In the genomic region with DNA sequence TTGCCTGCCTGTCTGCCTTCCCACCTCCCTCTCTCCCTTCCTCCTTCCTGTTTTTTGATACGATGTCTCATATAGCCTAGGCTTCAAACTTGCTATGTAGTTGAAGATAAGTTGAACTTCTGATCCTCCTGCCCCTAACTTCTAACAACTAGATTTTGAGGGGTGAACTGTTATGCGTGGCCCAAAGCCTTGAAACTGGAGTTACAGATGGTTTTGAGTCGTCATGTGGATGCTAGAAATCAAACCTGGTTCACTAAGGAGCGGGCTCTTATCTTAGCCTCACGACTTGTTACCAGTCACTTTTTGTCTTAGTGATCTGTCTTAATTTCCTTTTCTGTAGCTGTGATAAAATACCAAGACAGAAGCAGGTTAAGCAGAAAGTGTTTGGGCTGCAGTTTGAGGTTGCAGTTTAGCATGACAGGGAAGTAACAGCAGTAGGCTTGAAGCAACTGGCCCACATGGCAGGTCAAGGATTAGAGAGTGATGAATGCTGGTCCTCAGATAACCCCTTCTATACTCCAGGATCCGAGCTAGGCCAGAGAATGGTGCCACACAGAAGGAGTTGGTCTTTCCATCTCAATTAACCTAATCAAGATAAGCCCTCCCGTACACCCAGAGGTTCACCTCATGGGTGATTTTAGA, we compare ENCODE assay signal across 14 mouse cellular contexts. TPM values are rescaled to one million over a fixed set of nuclear protein-coding genes. Genes with fewer than 3 reads are reported as not detected.
A peak's percentile ranks its signal among the peaks of the same experiment; 100 is the strongest.
DNase-seq lines count a peak whose midpoint lies in the region; ATAC-seq and TF ChIP-seq lines count a peak whose summit lies in the region.
"Had no signal": no experiment of that assay in that cellular context is flagged by ENCODE, and none has a peak within 500 bp of the region (broad histone marks: within the 10 kb centered on the region; RNA-seq: fewer than 3 reads in every experiment).

No protein-coding gene starts in this region.

- peaks cover 34% of the 10 kb centered on the region for H3K4me1 ChIP-seq in heart, embryonic 13.5 days
- peaks cover 34% of the 10 kb centered on the region for H3K4me1 ChIP-seq in neural tube, embryonic 13.5 days (replicated peaks)
- H3K4me1 ChIP-seq in neural tube, embryonic 15.5 days = peaks cover 30% of the 10 kb centered on the region
- H3K4me1 ChIP-seq in limb, embryonic 12.5 days (replicated peaks) = peaks cover 22% of the 10 kb centered on the region
- peaks cover 6% of the 10 kb centered on the region; the same call in 1 of the 2 replicates for H3K4me1 ChIP-seq in stomach, postnatal 0 days (replicated peaks; ENCODE audit: control insufficient read depth, insufficient read depth)

- intact Hi-C loops in heart, postnatal 36 days (cut with DNase I) = loop anchor here (1.0 to 10.0 kb wide), 3 partner anchors 9 to 594 kb away; a partner anchor contains a TSS

- DNase-seq in heart, postnatal 36 days = no peak
- no peak for DNase-seq in stomach, postnatal 0 days (ENCODE audit: low spot score)
- no peak for DNase-seq in retina, postnatal 1 day
- DNase-seq in frontal cortex, postnatal 14 days (ENCODE audit: low spot score in 2 of 2) = no peak
- DNase-seq: kidney, adult 8-10 months had no signal

- no peaks in the 10 kb centered on the region; the same call in 1 of the 2 replicates for H3K27me3 ChIP-seq in heart, embryonic 13.5 days (replicated peaks)
- H3K27me3 ChIP-seq in neural tube, embryonic 13.5 days = no peaks in the 10 kb centered on the region
- no peaks in the 10 kb centered on the region for H3K27me3 ChIP-seq in neural tube, embryonic 15.5 days (replicated peaks)
- no peaks in the 10 kb centered on the region for H3K27me3 ChIP-seq in limb, embryonic 12.5 days
- no peaks in the 10 kb centered on the region for H3K27me3 ChIP-seq in stomach, postnatal 0 days (ENCODE audit: control insufficient read depth, insufficient read depth, low read length)
- H3K27me3 ChIP-seq: forebrain, embryonic 15.5 days had no signal

- no peak for ATAC-seq in heart, embryonic 13.5 days (ENCODE audit: extremely low read depth, insufficient number of reproducible peaks, low FRiP score, low TSS enrichment)
- no peak for ATAC-seq in neural tube, embryonic 13.5 days (ENCODE audit: low read depth)
- ATAC-seq in neural tube, embryonic 15.5 days (ENCODE audit: low FRiP score) = no peak
- ATAC-seq in limb, embryonic 12.5 days (ENCODE audit: insufficient number of reproducible peaks, insufficient read depth, low FRiP score, low TSS enrichment, low read depth) = no peak
- ATAC-seq in stomach, postnatal 0 days (ENCODE audit: low FRiP score, low TSS enrichment) = no peak

- TF ChIP-seq CTCF in stomach, postnatal 0 days (IDR thresholded peaks at IDR 0.05; ENCODE audit: low read depth) = no peak

- no peaks in the 10 kb centered on the region for H3K9me3 ChIP-seq in heart, embryonic 13.5 days
- H3K9me3 ChIP-seq in neural tube, embryonic 13.5 days = no peaks in the 10 kb centered on the region
- H3K9me3 ChIP-seq in neural tube, embryonic 15.5 days (replicated peaks) = no peaks in the 10 kb centered on the region
- no peaks in the 10 kb centered on the region for H3K9me3 ChIP-seq in limb, embryonic 12.5 days
- no peaks in the 10 kb centered on the region for H3K9me3 ChIP-seq in stomach, postnatal 0 days (ENCODE audit: control insufficient read depth, low read length)
- H3K9me3 ChIP-seq: forebrain, embryonic 15.5 days; heart, embryonic 10.5 days had no signal

- H3K4me2 ChIP-seq in heart, embryonic 13.5 days = no peak overlapping the region
- H3K4me2 ChIP-seq in neural tube, embryonic 13.5 days = no peak overlapping the region
- H3K4me2 ChIP-seq in neural tube, embryonic 15.5 days = no peak overlapping the region
- 0 out of 2 replicates have a peak overlapping the region, but pooled peaks have one; percentile 23 for H3K4me2 ChIP-seq in limb, embryonic 12.5 days
- H3K4me2 ChIP-seq in stomach, postnatal 0 days (replicated peaks; ENCODE audit: low read depth) = no peak overlapping the region
- H3K4me2 ChIP-seq: forebrain, embryonic 15.5 days had no signal

- 67% methylated on average over 7 of the region's 7 CpGs for WGBS in heart, embryonic 13.5 days
- 85% methylated on average over 7 of the region's 7 CpGs for WGBS in neural tube, embryonic 13.5 days
- WGBS in neural tube, embryonic 15.5 days = 88% methylated on average over 7 of the region's 7 CpGs
- WGBS in limb, embryonic 12.5 days = 66% methylated on average over 7 of the region's 7 CpGs
- 70% methylated on average over 7 of the region's 7 CpGs for WGBS in stomach, postnatal 0 days

- no peak for TF ChIP-seq EP300 in stomach, postnatal 0 days (optimal IDR thresholded peaks at IDR 0.05)

- H3K9ac ChIP-seq in heart, embryonic 13.5 days = 0 out of 2 replicates have a peak overlapping the region, but pooled peaks have one; percentile 99
- H3K9ac ChIP-seq in neural tube, embryonic 13.5 days = peak overlapping the region; percentile 93; the same call in 1 of the 2 replicates
- H3K9ac ChIP-seq in neural tube, embryonic 15.5 days (replicated peaks) = no peak overlapping the region
- 0 out of 2 replicates have a peak overlapping the region, but pooled peaks have one; percentile 37 for H3K9ac ChIP-seq in limb, embryonic 12.5 days (replicated peaks)
- H3K9ac ChIP-seq in stomach, postnatal 0 days (ENCODE audit: low read length) = no peak overlapping the region
- H3K9ac ChIP-seq: forebrain, embryonic 15.5 days had no signal

- H3K4me3 ChIP-seq in heart, embryonic 13.5 days = no peak overlapping the region
- H3K4me3 ChIP-seq in neural tube, embryonic 13.5 days = no peak overlapping the region
- H3K4me3 ChIP-seq in neural tube, embryonic 15.5 days (replicated peaks) = no peak overlapping the region
- no peak overlapping the region for H3K4me3 ChIP-seq in limb, embryonic 12.5 days (replicated peaks)
- H3K4me3 ChIP-seq in stomach, postnatal 0 days (ENCODE audit: low read depth, low read length) = no peak overlapping the region

- H3K27ac ChIP-seq in heart, embryonic 13.5 days (replicated peaks) = no peak overlapping the region
- H3K27ac ChIP-seq in neural tube, embryonic 13.5 days (replicated peaks) = no peak overlapping the region
- no peak overlapping the region for H3K27ac ChIP-seq in neural tube, embryonic 15.5 days (replicated peaks)
- H3K27ac ChIP-seq in limb, embryonic 12.5 days = no peak overlapping the region
- peak overlapping the region; percentile 92 for H3K27ac ChIP-seq in stomach, postnatal 0 days (replicated peaks)
- H3K27ac ChIP-seq: forebrain, embryonic 15.5 days had no signal

- H3K36me3 ChIP-seq in heart, embryonic 13.5 days = peaks cover 28% of the 10 kb centered on the region
- peaks cover 27% of the 10 kb centered on the region for H3K36me3 ChIP-seq in neural tube, embryonic 13.5 days
- peaks cover 19% of the 10 kb centered on the region for H3K36me3 ChIP-seq in neural tube, embryonic 15.5 days
- peaks cover 29% of the 10 kb centered on the region for H3K36me3 ChIP-seq in limb, embryonic 12.5 days
- peaks cover 10% of the 10 kb centered on the region for H3K36me3 ChIP-seq in stomach, postnatal 0 days (ENCODE audit: control insufficient read depth, insufficient read depth, low read length)

RNA-seq across cellular contexts. Expression of a gene that starts 12.9 kb away (rescaled TPM):
- 17.2 and 18.7 TPM in 2 replicates for polyA plus RNA-seq in heart, embryonic 13.5 days (2015; fragmentation: Nextera tagmentation; extraction: Ambion mirVana)
- total RNA-seq in heart, postnatal 36 days (2021) = 10 to 100 TPM; 26.4 to 28.3 TPM
- 91.8 and 101 TPM in 2 replicates for polyA plus RNA-seq in neural tube, embryonic 13.5 days (2015; fragmentation: Nextera tagmentation; extraction: Ambion mirVana)
- polyA plus RNA-seq in neural tube, embryonic 15.5 days (2015; fragmentation: Nextera tagmentation; extraction: Ambion mirVana) = 121 and 145 TPM in 2 replicates
- 61.7 and 66.3 TPM in 2 replicates for polyA plus RNA-seq in limb, embryonic 12.5 days (2016; fragmentation: Nextera tagmentation; extraction: Ambion mirVana)
- 10.9 and 13.4 TPM in 2 replicates for polyA plus RNA-seq in stomach, postnatal 0 days (2015; fragmentation: Nextera tagmentation; extraction: Ambion mirVana)

RNA-seq across cellular contexts. Expression of a gene that starts 30.0 kb away (rescaled TPM):
- polyA plus RNA-seq in heart, embryonic 13.5 days (2015; fragmentation: Nextera tagmentation; extraction: Ambion mirVana) = not detected in 2 replicates
- total RNA-seq in heart, postnatal 36 days (2021) = not detected
- not detected in 2 replicates for polyA plus RNA-seq in neural tube, embryonic 13.5 days (2015; fragmentation: Nextera tagmentation; extraction: Ambion mirVana)
- polyA plus RNA-seq in neural tube, embryonic 15.5 days (2015; fragmentation: Nextera tagmentation; extraction: Ambion mirVana) = not detected in 2 replicates
- polyA plus RNA-seq in limb, embryonic 12.5 days (2016; fragmentation: Nextera tagmentation; extraction: Ambion mirVana) = not detected in 2 replicates
- polyA plus RNA-seq in stomach, postnatal 0 days (2015; fragmentation: Nextera tagmentation; extraction: Ambion mirVana) = not detected in 2 replicates
- total RNA-seq: CH12.LX had no signal
- polyA plus RNA-seq: cortical plate, adult 2 months; forebrain, embryonic 15.5 days; heart, embryonic 10.5 days; lung, embryonic 16.5 days had no signal

RNA-seq across cellular contexts. Expression of a gene that starts 36.9 kb away (rescaled TPM):
- 21.8 and 23.2 TPM in 2 replicates for polyA plus RNA-seq in heart, embryonic 13.5 days (2015; fragmentation: Nextera tagmentation; extraction: Ambion mirVana)
- total RNA-seq in heart, postnatal 36 days (2021) = 10 to 100 TPM; 69.1 to 71.6 TPM
- polyA plus RNA-seq in neural tube, embryonic 13.5 days (2015; fragmentation: Nextera tagmentation; extraction: Ambion mirVana) = 6.0 and 7.4 TPM in 2 replicates
- 5.5 and 13.6 TPM in 2 replicates for polyA plus RNA-seq in neural tube, embryonic 15.5 days (2015; fragmentation: Nextera tagmentation; extraction: Ambion mirVana)
- 17.1 and 18.4 TPM in 2 replicates for polyA plus RNA-seq in limb, embryonic 12.5 days (2016; fragmentation: Nextera tagmentation; extraction: Ambion mirVana)
- polyA plus RNA-seq in stomach, postnatal 0 days (2015; fragmentation: Nextera tagmentation; extraction: Ambion mirVana) = 109 and 120 TPM in 2 replicates

RNA-seq across cellular contexts. Expression of a gene that starts 54.7 kb away (rescaled TPM):
- not detected in 2 replicates for polyA plus RNA-seq in heart, embryonic 13.5 days (2015; fragmentation: Nextera tagmentation; extraction: Ambion mirVana)
- not detected for total RNA-seq in heart, postnatal 36 days (2021)
- not detected in 2 replicates for polyA plus RNA-seq in neural tube, embryonic 13.5 days (2015; fragmentation: Nextera tagmentation; extraction: Ambion mirVana)
- not detected in 2 replicates for polyA plus RNA-seq in neural tube, embryonic 15.5 days (2015; fragmentation: Nextera tagmentation; extraction: Ambion mirVana)
- 0.31 TPM in 1 of 2 replicates, not detected in the other for polyA plus RNA-seq in limb, embryonic 12.5 days (2016; fragmentation: Nextera tagmentation; extraction: Ambion mirVana)
- polyA plus RNA-seq in stomach, postnatal 0 days (2015; fragmentation: Nextera tagmentation; extraction: Ambion mirVana) = 0.18 TPM in 1 of 2 replicates, not detected in the other
- total RNA-seq: CH12.LX had no signal
- polyA plus RNA-seq: cortical plate, adult 2 months; forebrain, embryonic 15.5 days; heart, embryonic 10.5 days; lung, embryonic 16.5 days had no signal

Comparison
In these comparisons a context has a peak if more than half of its experiments do, and no peak if none do; other contexts are left out.
1. H3K9ac ChIP-seq: peak in heart, embryonic 13.5 days (single experiment), neural tube, embryonic 13.5 days (single experiment) and limb, embryonic 12.5 days (single experiment); none in neural tube, embryonic 15.5 days (single experiment) and stomach, postnatal 0 days (single experiment).